Mouse (Mus musculus) CD4-positive, CD25-positive, alpha-beta regulatory T cell, adult 4 months (primary cell): Measurements from ENCODE around the gene Myh15. TPM values are rescaled to one million over a fixed set of nuclear protein-coding genes. Genes with fewer than 3 reads are reported as not detected.
"Not testable (repeated sequence)": the region's sequence is repeated elsewhere in the genome, so short reads cannot be mapped to it uniquely, and the experiment has no call there.

ENCODE experiments used
- ATAC-seq: one replicate; pipeline ENCODE4 v1.8.0; 2017
- polyA plus RNA-seq, 2 experiments: library from polyadenylated mRNA; unstranded; fragments of 100-300 nt; shearing (Covaris generic); gene quantifications; one replicate each; pipeline ENCODE4 v1.2.1; 2017

Myh15 gene
- under 1 TPM; 0.32 to 0.44 TPM for polyA plus RNA-seq

DNA sequence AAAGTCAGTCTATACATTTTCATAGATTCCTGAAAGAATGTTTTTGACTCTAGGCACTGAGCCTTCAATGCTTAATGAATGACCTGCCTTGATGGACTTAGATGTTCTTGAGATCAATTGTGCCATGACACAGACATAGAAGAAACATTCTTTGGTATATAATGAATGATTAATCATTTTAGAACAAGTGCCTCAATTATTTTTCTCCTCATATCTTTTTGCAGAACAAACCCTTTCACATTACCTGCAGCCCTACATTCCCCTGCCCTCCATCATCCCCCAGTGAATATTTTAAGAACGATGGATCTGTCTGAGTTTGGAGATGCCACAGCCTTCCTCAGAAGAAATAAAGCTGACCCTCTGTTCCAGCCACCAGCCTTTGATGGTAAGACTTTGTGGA is at the start of gene Myh15:
Myh15 (plus strand) TSS at position 301 of the 400 bp plus-strand sequence.
- no peak for ATAC-seq

DNA sequence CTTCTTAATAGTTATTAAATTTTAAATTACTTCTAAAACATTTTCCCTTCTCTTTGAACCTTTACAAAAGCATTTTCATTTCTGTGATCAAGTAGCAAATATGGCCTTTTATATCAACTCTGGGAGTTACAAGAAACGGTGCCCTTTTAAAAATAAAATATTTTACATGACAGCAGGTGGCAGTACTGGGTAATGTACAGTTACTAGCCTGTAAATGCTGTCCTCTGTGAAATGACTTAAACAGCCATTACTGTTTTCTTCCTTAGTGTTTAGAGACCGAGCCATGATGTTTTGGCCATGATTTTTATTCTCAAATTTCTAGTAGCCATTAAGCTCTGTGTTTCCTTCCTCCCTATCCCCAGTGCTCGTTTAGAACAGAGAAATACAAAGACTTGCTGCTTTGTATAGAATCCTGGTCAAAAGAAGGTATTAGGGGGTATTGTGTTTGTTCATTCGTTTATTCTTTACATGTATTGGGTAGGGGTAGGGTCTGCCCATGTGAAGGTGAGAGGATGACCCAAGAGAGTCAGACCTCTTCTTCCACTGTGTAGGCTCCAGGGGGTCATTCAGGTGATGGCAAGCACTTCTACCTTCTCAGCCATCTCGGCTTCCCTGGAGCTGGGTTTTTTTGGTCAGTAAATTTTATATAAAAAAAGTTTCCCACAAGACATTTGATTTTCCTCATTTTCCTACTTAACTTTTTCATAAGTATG is 40.5 kb upstream of the Myh15 start:
- peak; percentile 83 for ATAC-seq

DNA sequence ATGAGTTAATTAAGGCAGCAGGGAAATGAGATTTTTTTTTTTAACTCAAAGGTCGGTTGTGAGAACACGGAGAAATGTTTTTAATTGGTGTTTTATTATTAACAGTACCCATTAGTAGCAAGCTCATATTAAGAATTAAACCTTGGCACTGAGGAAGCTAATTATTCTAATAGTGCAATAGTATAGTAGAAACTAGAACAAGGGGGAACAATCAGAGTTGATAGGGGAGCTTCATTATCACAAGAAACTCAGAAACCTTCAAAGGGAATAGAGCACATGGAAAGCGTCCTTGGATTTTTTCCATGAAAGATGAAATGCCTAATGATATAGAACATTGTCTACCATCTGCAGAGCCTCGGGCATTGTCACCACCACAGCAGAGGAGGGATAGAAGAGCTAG is 21.4 kb upstream of the Myh15 start:
- no peak for ATAC-seq

DNA sequence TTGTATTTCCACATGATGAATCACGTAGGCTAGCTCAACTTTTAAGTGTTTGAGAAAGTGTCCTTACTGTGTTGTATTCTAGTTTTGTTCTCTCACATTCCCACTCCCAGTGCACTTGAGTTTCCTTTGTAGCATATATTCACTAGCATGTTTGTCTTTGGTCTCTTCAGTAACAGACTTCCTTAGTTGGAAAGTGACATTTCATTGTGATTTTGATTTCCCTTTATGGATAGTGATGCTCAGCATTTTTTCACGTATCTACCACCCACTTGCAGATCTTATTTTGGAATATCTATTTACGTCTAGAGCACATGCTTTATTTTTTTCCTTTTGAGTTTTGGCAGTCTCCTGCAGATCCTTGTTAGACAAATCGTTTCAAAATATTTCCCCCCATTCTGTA is 19.5 kb upstream of the Myh15 start:
- no peak for ATAC-seq

DNA sequence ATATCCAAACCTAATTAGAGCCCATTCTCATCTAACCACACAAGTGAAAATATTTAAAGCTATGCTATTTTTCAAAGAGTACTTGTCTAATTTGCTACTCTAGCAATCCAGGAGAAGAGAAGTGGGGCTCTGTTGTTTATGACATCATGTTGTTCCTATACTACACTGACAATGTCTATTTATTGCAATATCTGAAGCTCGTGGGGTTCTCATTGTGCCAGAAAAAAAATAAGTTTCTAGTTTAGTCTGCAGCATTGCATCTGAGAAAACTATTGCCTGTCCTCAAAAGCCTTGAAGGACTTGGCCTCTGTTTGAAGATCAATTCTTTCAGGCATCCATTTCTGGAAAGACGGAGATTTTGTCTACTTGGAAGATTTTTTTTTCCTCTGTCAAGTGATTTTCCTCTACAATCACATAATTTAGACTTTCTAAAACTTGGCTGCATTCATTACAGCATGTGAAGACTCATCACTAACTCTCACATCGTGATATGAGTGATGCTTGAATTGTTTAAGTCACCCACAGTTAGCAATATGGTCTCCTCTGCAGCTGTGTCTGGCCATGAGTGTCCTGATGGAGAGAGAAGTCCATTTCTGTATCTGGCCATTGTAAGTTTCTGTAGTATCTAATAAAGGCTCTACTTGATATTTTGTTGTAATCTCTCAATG is 16.6 kb upstream of the Myh15 start:
- no peak for ATAC-seq

DNA sequence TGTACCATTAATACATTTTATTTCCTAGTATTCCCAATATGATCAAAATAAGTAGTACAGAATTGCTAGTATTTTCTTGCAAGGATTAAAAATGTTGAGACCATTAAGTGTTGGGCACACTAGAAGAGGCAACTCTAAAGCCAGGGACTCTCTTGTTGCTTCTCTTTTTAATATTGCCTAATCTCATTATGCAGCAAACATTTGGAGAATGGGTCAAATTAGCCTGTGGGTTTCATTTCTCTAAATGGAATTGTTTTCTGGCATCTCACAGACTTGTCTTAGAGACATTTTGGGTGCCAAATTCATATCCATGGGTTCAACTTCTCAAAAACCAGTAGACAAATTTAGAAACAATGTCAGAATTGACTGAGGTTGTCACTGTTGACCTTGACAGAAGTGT is 8.1 kb upstream of the Myh15 start:
- no peak for ATAC-seq

DNA sequence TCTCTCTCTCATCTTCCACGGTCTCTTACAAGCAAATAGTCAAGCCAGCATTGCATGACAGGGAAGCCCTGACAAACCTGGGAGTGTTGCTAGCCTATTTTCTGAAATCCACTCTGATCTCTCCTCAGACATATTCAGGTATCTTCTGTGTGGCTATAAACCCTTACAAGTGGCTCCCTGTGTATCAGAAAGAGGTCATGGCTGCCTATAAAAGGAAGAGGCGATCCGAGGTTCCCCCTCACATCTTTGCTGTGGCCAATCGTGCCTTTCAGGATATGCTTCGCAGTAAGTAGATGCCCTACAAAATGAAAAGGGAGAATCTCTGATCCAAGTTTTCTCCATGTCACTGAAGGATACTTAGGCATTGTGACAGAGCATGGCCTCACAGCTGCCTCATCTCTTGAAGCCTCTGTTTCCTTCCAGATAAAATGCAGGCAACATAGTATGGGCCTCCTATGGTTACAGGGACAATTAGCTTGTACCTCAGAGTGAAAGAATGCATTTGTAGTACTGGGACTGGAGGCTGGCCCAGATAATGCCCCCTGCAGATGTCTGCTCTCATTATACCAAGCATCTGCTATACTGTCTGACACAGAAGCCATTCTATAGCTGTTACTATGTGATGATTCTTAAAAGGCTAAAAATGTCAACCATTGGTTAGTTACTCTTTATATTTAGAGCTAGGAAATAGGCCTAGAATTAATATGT is 12.1 kb downstream of the Myh15 start:
- no peak for ATAC-seq

DNA sequence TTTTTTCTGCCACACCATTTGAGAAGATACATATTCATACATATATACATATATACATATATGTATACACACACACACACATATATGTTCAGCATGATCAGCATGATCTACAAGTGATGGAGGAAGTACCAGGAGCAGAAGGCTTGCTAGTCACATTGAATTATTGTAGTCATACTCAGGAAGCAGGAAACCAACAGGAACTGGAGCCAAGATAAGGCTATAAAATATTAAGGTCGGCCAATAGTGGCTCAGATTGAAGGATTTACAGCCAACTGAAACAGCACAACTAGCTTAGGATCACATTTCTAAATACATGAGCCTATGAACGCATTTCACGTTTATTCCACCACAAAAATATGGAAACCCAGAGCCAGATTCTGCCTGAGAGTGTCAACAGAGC is 14.0 kb downstream of the Myh15 start:
- no peak for ATAC-seq

DNA sequence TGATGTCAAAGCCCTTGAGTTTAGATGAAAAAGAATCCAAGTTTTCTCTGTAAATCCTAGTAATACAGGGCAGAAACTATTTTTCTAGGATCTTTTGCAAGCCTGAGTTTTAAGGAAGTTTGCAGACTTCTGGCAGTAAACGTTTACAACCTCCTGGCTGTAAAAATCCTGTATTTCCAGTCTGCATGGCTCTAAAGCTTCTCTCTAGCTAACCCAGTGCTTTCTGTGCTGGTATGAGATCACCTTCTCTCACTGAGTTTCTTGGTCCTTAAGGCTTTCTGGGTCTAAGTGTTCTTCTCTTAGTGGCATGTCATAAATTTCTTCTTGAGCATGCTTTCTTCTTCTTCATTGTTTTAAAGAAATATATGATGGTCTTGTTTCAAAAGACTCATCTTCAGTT is 70.7 kb downstream of the Myh15 start:
- no peak for ATAC-seq

DNA sequence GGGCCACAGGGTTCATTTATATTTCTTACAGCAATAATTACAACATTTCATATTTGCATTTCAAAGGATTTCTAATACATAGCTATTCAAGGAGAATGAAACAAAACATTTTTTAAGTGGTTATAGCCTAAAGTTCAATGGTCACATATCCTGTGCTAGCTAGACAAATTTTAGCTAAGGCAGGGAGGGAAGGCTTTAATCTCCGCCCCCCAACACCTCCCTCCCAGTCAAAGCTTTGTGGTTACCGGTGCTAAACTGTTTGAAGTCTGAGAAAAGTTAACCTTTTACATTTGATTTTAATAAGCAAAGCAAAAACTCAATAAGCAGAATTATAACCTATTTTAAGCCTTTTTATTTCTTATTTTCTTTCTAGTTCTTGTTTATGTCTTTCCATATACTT is 98.9 kb downstream of the Myh15 start:
- peak; percentile 95 for ATAC-seq

DNA sequence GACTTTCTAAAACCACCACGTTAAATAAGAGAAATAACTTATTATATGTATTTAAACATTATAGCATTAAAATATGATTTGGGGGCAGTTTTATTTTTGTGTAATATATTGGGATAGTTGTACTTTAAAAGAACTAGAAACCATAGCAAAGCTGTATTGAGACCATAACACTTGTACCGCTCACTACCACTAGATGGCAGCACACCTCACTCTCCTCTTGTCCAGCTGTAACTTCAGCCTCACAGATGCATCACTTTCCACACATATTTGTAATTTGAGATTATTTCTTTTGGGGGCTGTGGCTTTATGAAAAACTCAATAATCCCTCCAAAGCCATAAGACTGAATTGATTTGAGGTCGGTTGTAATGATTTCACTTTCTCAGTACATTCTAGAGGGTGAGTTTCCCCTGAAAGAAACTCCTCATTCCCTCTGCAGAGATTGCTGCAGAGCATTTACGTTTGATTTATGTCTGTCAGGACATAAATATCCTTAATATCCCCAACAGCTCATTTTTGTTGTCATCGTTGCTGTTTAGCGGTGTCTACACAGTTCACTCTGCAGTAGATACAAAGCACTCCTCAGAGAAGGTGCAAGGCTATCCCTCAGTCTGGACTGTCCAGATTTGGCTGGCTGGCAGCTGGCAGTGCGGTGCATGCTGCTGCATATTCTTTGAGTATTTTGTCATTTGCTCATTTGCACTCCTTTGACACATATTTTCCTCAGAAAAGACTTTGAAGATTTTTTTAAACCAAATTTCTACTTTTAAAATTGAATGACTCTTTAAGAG is 107.3 kb downstream of the Myh15 start:
- ATAC-seq = peak; percentile 76

DNA sequence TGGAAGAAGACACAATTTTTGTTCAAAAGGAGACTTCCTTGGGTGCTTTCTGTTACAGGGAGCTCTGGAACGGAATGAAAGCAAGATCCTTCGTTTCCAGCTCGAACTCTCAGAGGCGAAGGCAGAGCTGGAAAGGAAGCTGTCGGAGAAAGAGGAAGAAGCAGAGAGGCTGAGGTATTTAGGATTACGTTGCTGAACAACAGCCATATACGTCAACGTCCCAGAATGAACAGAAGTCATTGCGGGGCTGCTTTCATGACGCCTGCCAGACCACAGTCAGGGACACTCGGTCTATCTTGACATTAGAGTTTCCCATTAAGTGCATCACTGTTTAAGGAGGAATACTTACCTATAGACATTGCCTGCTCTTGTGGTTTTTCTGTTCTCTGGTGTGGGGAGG is 108.4 kb downstream of the Myh15 start:
- no peak for ATAC-seq

DNA sequence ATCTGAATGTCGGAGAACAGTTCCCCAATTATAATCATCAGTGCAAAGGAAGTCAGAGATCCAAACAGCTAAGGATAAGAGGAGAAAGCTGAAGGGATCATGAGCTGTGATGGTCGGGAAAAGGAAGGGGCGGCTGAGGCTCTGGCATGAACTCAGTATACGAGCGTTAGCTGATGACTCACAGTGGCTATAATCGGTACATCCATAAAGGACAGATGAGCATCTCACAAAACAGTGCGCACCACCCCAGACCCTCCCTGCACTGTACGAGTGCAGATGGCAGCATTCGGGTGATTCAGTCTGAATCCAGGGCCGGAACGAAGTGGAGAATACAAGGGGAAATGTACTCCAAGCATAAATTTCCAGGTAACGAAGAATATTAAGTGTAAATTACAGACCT is 110.0 kb downstream of the Myh15 start:
- ATAC-seq = peak; percentile 47

DNA sequence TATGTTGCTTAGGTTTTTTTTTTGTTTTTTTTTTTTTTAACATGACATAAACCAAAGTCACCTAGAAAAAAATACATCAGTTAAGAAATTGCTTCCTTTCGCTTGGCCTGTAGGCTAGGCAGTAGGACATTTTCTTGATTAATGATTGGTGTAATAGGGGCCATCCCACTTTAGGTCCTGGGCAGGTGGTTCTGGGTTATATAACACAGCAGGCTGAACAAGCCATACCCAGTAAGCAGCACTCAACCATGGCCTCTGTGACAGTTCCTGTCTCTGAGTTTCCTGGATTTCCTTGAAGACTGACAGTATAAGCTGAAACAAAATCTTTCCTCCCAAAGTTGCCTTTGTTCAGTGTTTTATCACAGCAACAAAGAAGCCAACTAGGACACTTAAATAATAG is 117.8 kb downstream of the Myh15 start:
- no peak for ATAC-seq

DNA sequence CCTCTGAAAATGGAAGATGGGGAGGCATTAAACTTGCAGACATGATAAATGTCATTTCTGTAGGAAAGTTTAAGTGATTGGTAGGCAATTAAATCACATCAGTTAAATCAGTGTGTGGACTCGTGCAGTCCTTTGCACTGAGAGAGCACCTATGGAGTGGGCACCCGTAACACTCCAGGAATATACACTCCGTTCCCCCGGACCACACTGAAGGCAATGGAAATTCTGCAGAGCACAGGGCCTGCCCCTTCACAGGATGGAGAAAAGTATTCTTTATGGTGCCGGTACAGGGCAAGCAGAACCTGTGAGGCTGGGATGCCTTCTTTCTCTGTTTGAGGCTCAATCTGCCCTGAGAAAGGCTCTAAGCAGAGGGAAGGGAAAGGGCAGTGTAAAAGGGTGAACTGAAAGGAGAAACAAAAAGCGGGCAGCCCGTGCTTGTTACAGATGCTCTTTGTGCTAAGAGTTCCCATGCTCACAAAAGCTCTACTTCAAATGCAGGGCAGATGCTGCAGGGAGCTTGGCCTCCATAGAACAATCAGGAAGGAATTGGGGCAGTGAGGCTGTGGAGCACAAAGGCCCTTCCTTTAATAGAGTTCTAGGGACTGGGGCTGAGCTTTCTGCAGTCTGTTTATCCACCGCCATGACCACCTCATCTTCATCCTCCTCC is 118.6 kb downstream of the Myh15 start:
- ATAC-seq = no peak

DNA sequence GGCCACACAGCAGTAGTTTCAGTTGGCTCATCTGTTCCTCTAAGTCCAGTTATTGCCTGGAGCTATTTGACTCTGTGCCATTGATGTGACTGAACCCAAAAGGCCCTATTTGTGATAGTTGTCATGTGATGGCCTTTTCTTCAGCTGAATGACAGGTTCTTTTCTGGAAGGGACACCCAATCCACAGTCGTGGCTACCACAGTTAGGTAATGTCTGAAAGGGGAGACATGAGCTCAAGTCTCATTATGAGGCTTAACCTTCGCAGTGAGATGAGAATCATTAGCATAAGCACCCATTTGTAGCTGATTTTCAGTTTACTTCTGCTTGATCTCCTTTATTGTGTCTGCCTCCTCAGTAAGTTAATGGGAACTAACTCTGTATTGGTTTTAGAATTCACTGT is 136.2 kb downstream of the Myh15 start:
- ATAC-seq = no peak

DNA sequence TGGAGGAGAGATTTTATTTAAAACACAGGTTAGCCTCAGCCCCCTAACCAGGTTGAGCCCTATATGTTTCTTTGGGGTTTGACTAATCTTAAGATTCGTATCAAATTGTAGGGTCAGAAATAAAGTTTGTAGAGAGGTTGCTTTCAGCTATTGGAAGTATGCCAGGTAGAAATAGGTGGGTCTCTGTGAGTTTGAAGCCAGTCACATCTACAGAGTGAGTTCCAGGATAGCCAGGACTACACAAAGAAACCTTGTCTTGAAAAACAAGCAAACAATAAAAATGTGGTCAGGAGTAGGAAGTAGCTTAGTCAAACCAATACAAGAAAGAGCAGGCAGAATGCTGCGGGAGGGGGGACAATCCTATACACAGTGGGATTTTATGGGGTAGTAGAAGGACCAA is 136.7 kb downstream of the Myh15 start:
- ATAC-seq = no peak

DNA sequence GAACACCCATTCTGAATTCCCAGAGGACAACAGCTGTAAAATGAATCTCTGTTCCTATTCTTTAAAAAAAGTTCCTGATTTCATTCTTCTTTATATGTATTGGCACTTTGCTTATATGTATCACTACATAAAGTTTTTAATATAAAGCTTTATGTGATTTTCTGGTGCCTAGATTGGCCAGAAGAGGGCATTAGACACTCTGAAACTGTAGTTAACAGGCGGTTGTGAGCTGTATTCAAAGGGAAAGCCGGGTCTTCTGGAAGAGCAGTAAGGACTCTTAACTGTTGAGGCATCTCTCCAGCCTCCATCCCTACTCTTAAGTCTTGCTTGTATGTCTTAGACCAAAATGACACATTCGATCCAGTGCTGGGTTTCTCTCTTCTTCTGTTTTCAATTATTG is 139.0 kb downstream of the Myh15 start:
- ATAC-seq = no peak

DNA sequence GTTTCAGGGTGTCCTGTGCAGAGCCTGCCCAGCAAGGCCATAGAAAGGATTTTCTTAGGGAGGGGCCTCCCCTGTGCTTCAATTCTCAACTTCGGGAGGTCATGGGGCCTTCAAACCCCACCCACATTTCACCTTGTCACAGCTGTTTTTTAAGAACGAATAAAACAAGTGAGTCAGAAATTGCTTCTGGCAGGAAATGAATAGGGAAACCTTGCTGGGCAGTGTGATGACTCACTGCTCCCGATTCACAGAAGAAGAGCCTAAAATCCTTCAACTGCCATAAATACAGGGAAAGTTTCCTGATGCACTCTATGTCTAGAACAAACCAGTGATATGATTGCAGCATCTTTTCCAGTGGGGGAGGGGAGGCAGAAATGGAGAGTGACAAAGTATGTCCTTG is 140.7 kb downstream of the Myh15 start:
- ATAC-seq = no peak

DNA sequence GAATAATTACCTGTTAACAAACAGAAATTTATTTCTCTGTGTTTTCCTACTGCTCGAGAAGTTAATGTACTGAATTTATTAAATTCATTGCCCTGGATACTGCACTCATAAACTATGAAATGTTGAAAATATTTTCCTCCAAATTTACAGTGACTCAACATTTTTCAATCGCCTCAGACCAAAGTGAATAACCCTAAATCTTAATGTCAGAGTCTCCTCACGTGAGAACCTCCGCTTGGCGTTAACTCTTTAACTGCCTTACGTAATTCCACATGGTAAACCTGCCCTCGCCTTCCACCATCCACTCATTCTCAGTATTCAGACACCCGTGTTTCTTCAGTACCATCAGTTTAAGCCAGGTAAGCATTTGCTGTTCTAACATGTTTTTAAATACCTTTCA is 166.4 kb downstream of the Myh15 start:
- ATAC-seq = no peak

DNA sequence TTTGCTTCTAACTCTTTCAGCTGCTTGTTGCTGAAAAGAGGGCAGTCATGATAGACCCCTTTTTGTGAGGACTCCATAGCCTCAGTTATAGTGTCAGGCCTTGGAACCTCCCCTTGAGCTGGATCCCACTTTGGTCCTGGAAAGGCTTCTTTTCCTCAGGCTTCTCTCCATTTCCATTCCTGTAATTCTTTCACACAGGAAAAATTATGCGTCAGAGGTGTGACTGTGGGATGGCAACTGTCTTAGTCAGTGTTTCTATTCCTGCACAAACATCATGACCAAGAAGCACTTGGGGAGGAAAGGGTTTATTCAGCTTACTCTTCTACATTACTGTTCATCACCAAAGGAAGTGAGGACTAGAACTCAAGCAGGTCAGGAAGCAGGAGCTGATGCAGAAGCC is 186.2 kb downstream of the Myh15 start:
- ATAC-seq = not testable (repeated sequence)
